Mouse (Mus musculus) T-cell, adult 2 months (primary cell): ENCODE measurements around the gene Olfr1348.
"Not testable (repeated sequence)": the region's sequence is repeated elsewhere in the genome, so short reads cannot be mapped to it uniquely, and the experiment has no call there.

Experiments used
- DNase-seq: peaks from one replicate; pipeline ENCODE4 v3.0.0; 2022; ENCODE audit warnings: low spot score

Gene Olfr1348

GRCm38 (mm10) chr7:6508648-6509047 is at the start of gene Olfr1348:
Olfr1348 (minus strand) TSS chr7:6508748.
- DNase-seq = no peak

- DNase-seq = no peak
Measured at GRCm38 (mm10) chr7:6526141-6526540, 17.6 kb upstream of the Olfr1348 start.

GRCm38 (mm10) chr7:6525001-6525400 is 16.5 kb upstream of the Olfr1348 start:
- no peak for DNase-seq

GRCm38 (mm10) chr7:6522850-6523249 is 14.3 kb upstream of the Olfr1348 start, which contains the start of gene Olfr1349:
Olfr1349 (minus strand) TSS chr7:6522950.
- no peak for DNase-seq

GRCm38 (mm10) chr7:6521666-6522065 is 13.1 kb upstream of the Olfr1348 start:
- DNase-seq = no peak

- no peak for DNase-seq
Measured at GRCm38 (mm10) chr7:6499655-6500054, 8.9 kb downstream of the Olfr1348 start, which contains the start of gene Olfr1347. Olfr1347 (minus strand) TSS chr7:6499755.

- no peak for DNase-seq
Measured at GRCm38 (mm10) chr7:6486841-6487240, 21.7 kb downstream of the Olfr1348 start, which contains the start of gene Olfr5. Olfr5 (minus strand) TSS chr7:6486941.

- DNase-seq = not testable (repeated sequence)
Measured at GRCm38 (mm10) chr7:6477633-6478032, 30.9 kb downstream of the Olfr1348 start.

GRCm38 (mm10) chr7:6466951-6467350 is 41.6 kb downstream of the Olfr1348 start, which contains the start of gene Olfr1346:
Olfr1346 (plus strand) TSS chr7:6467101.
- DNase-seq = no peak

- DNase-seq = no peak
Measured at GRCm38 (mm10) chr7:6456399-6456798, 52.1 kb downstream of the Olfr1348 start.

- no peak for DNase-seq
Measured at GRCm38 (mm10) chr7:6455868-6456267, 52.7 kb downstream of the Olfr1348 start, which contains the start of gene Olfr1336. Olfr1336 (plus strand) TSS chr7:6456168.
